Mouse (Mus musculus) right cerebral cortex, adult 18-20 months (tissue): ENCODE data around the gene Laptm5.

ENCODE experiments used
- DNase-seq: peaks from one replicate; pipeline ENCODE4 v3.0.0; 2022; ENCODE audit warnings: mixed read lengths

The Laptm5 gene

GRCm38 (mm10) chr4:130920951-130921693 lies 8.2 kb downstream of the Laptm5 start:
- no peak for DNase-seq

- no peak for DNase-seq
Observed at GRCm38 (mm10) chr4:130921986-130922385, 9.1 kb downstream of the Laptm5 start.

GRCm38 (mm10) chr4:130926274-130926673 lies 13.3 kb downstream of the Laptm5 start:
- no peak for DNase-seq

GRCm38 (mm10) chr4:130927821-130928220 lies 14.9 kb downstream of the Laptm5 start:
- DNase-seq: peak; percentile 35

GRCm38 (mm10) chr4:130942644-130943043 lies 29.7 kb downstream of the Laptm5 start:
- DNase-seq: no peak

- DNase-seq: no peak
Observed at GRCm38 (mm10) chr4:130944112-130944511, 31.2 kb downstream of the Laptm5 start, which contains the start of gene Matn1. Matn1 (plus strand) TSS chr4:130944385.

GRCm38 (mm10) chr4:130944779-130945178 lies 31.9 kb downstream of the Laptm5 start:
- no peak for DNase-seq

GRCm38 (mm10) chr4:130947094-130947647 lies 34.2 kb downstream of the Laptm5 start:
- no peak for DNase-seq

GRCm38 (mm10) chr4:130949821-130950384 lies 37.0 kb downstream of the Laptm5 start:
- DNase-seq: no peak

- DNase-seq: peak; percentile 38
Observed at GRCm38 (mm10) chr4:130952531-130952930, 39.6 kb downstream of the Laptm5 start.

GRCm38 (mm10) chr4:130957156-130957555 lies 44.2 kb downstream of the Laptm5 start:
- no peak for DNase-seq

GRCm38 (mm10) chr4:130958812-130959211 lies 45.9 kb downstream of the Laptm5 start:
- no peak for DNase-seq

- DNase-seq: no peak
Observed at GRCm38 (mm10) chr4:130959678-130960077, 46.8 kb downstream of the Laptm5 start.

GRCm38 (mm10) chr4:130960118-130960734 lies 47.3 kb downstream of the Laptm5 start:
- peak; percentile 76 for DNase-seq

GRCm38 (mm10) chr4:130971278-130971677 lies 58.4 kb downstream of the Laptm5 start:
- DNase-seq: no peak

GRCm38 (mm10) chr4:130972421-130972829 lies 59.5 kb downstream of the Laptm5 start:
- no peak for DNase-seq

- peak; percentile 51 for DNase-seq
Observed at GRCm38 (mm10) chr4:130973332-130974263, 60.7 kb downstream of the Laptm5 start.

GRCm38 (mm10) chr4:130978981-130979380 lies 66.1 kb downstream of the Laptm5 start:
- DNase-seq: no peak

- DNase-seq: no peak
Observed at GRCm38 (mm10) chr4:130984416-130985182, 71.7 kb downstream of the Laptm5 start.
